Mouse (Mus musculus): ENCODE measurements around the gene Lpcat1. TPM values are rescaled to one million over a fixed set of nuclear protein-coding genes. Genes with fewer than 3 reads are reported as not detected.

The Lpcat1 gene
- polyA plus RNA-seq, 1 experiment from 2014 or later, result 21.8 TPM

- Histone ChIP-seq H3K4me3 (replicated peaks; ENCODE audit: low read depth, low read length) (no peak overlapping the region), H3K27ac (no peak overlapping the region), H3K36me3 (ENCODE audit: insufficient read depth, low read length) (0 out of 2 replicates have a peak, but pooled peaks cover 4% of the 10 kb centered on the region), H3K4me2 (ENCODE audit: low read length) (no peak overlapping the region), H3K9ac (ENCODE audit: low read depth, low read length) (no peak overlapping the region), H3K4me1 (replicated peaks; ENCODE audit: insufficient read depth, low read length) (peaks cover 10% of the 10 kb centered on the region), H3K9me3 (replicated peaks; ENCODE audit: low read length) (no peaks in the 10 kb centered on the region), H3K27me3 (ENCODE audit: insufficient read depth, low read length) (no peaks in the 10 kb centered on the region)
- ATAC-seq (replicated peaks; ENCODE audit: low FRiP score, low read depth) (no peak), DNase-seq (ENCODE audit: low spot score) (no peak)
- WGBS, result 64% methylated on average over 3 of the region's 3 CpGs
- TF ChIP-seq CTCF (IDR thresholded peaks at IDR 0.05; ENCODE audit: low read depth), result peak; percentile 26; the same call in 1 of the 2 replicates
Observed at GRCm38 (mm10) chr13:73472481-73472880, 5.5 kb downstream of the Lpcat1 start.

- TF ChIP-seq CTCF (IDR thresholded peaks at IDR 0.05; ENCODE audit: low read depth), result no peak
Observed at GRCm38 (mm10) chr13:73473746-73474145, 6.7 kb downstream of the Lpcat1 start.

GRCm38 (mm10) chr13:73474163-73474562, 7.2 kb downstream of the Lpcat1 start:
- Histone ChIP-seq H3K4me2 (ENCODE audit: low read length) (no peak overlapping the region), H3K4me3 (replicated peaks; ENCODE audit: low read depth, low read length) (no peak overlapping the region), H3K36me3 (ENCODE audit: insufficient read depth, low read length) (0 out of 2 replicates have a peak, but pooled peaks cover 4% of the 10 kb centered on the region), H3K4me1 (replicated peaks; ENCODE audit: insufficient read depth, low read length) (no peaks in the 10 kb centered on the region; the same call in 1 of the 2 replicates), H3K27ac (no peak overlapping the region), H3K9ac (ENCODE audit: low read depth, low read length) (no peak overlapping the region), H3K27me3 (ENCODE audit: insufficient read depth, low read length) (no peaks in the 10 kb centered on the region), H3K9me3 (replicated peaks; ENCODE audit: low read length) (no peaks in the 10 kb centered on the region)
- ATAC-seq (replicated peaks; ENCODE audit: low FRiP score, low read depth) (no peak), DNase-seq (ENCODE audit: low spot score) (no peak)
- WGBS, result 88% methylated on average over 6 of the region's 6 CpGs
- TF ChIP-seq CTCF (IDR thresholded peaks at IDR 0.05; ENCODE audit: low read depth), result no peak

More at GRCm38 (mm10) chr13:73473746-73474145, 6.7 kb downstream of the Lpcat1 start:
- H3K27ac ChIP-seq, result no peak overlapping the region
- H3K4me3 ChIP-seq (replicated peaks; ENCODE audit: low read depth, low read length), result no peak overlapping the region
- ATAC-seq (replicated peaks; ENCODE audit: low FRiP score, low read depth), result no peak
- no peaks in the 10 kb centered on the region; the same call in 1 of the 2 replicates for H3K4me1 ChIP-seq (replicated peaks; ENCODE audit: insufficient read depth, low read length)
- DNase-seq (ENCODE audit: low spot score), result no peak
- H3K9me3 ChIP-seq (replicated peaks; ENCODE audit: low read length), result no peaks in the 10 kb centered on the region
- H3K36me3 ChIP-seq (ENCODE audit: insufficient read depth, low read length), result 0 out of 2 replicates have a peak, but pooled peaks cover 4% of the 10 kb centered on the region
- H3K27me3 ChIP-seq (ENCODE audit: insufficient read depth, low read length), result no peaks in the 10 kb centered on the region
- no peak overlapping the region for H3K9ac ChIP-seq (ENCODE audit: low read depth, low read length)
- H3K4me2 ChIP-seq (ENCODE audit: low read length), result no peak overlapping the region
- WGBS, result 94% methylated on average over 2 of the region's 2 CpGs

- H3K9ac ChIP-seq (ENCODE audit: low read depth, low read length), result no peak overlapping the region
- no peak for DNase-seq (ENCODE audit: low spot score)
- no peaks in the 10 kb centered on the region for H3K27me3 ChIP-seq (ENCODE audit: insufficient read depth, low read length)
- no peaks in the 10 kb centered on the region; the same call in 1 of the 2 replicates for H3K4me1 ChIP-seq (replicated peaks; ENCODE audit: insufficient read depth, low read length)
- WGBS, result 93% methylated on average over 12 of the region's 12 CpGs
- no peak overlapping the region for H3K4me2 ChIP-seq (ENCODE audit: low read length)
- no peak overlapping the region for H3K27ac ChIP-seq
- no peak for TF ChIP-seq CTCF (IDR thresholded peaks at IDR 0.05; ENCODE audit: low read depth)
- H3K9me3 ChIP-seq (replicated peaks; ENCODE audit: low read length), result no peaks in the 10 kb centered on the region
- H3K4me3 ChIP-seq (replicated peaks; ENCODE audit: low read depth, low read length), result no peak overlapping the region
- 0 out of 2 replicates have a peak, but pooled peaks cover 4% of the 10 kb centered on the region for H3K36me3 ChIP-seq (ENCODE audit: insufficient read depth, low read length)
- ATAC-seq (replicated peaks; ENCODE audit: low FRiP score, low read depth), result no peak
Observed at GRCm38 (mm10) chr13:73475058-73475980, 8.3 kb downstream of the Lpcat1 start.

GRCm38 (mm10) chr13:73476259-73476658, 9.3 kb downstream of the Lpcat1 start:
- TF ChIP-seq CTCF (IDR thresholded peaks at IDR 0.05; ENCODE audit: low read depth), result no peak
- no peak overlapping the region for H3K4me2 ChIP-seq (ENCODE audit: low read length)
- DNase-seq (ENCODE audit: low spot score) (no peak), ATAC-seq (replicated peaks; ENCODE audit: low FRiP score, low read depth) (no peak)
- no peaks in the 10 kb centered on the region; the same call in 1 of the 2 replicates for H3K4me1 ChIP-seq (replicated peaks; ENCODE audit: insufficient read depth, low read length)
- no peaks in the 10 kb centered on the region for H3K27me3 ChIP-seq (ENCODE audit: insufficient read depth, low read length)
- no peak overlapping the region for H3K9ac ChIP-seq (ENCODE audit: low read depth, low read length)
- no peak overlapping the region for H3K4me3 ChIP-seq (replicated peaks; ENCODE audit: low read depth, low read length)
- no peak overlapping the region for H3K27ac ChIP-seq
- 0 out of 2 replicates have a peak, but pooled peaks cover 4% of the 10 kb centered on the region for H3K36me3 ChIP-seq (ENCODE audit: insufficient read depth, low read length)
- 82% methylated on average over 5 of the region's 5 CpGs for WGBS
- H3K9me3 ChIP-seq (replicated peaks; ENCODE audit: low read length), result no peaks in the 10 kb centered on the region

- Histone ChIP-seq H3K27ac (no peak overlapping the region), H3K4me1 (replicated peaks; ENCODE audit: insufficient read depth, low read length) (no peaks in the 10 kb centered on the region; the same call in 1 of the 2 replicates), H3K27me3 (ENCODE audit: insufficient read depth, low read length) (no peaks in the 10 kb centered on the region), H3K4me3 (replicated peaks; ENCODE audit: low read depth, low read length) (no peak overlapping the region), H3K9ac (ENCODE audit: low read depth, low read length) (no peak overlapping the region), H3K9me3 (replicated peaks; ENCODE audit: low read length) (no peaks in the 10 kb centered on the region), H3K36me3 (ENCODE audit: insufficient read depth, low read length) (0 out of 2 replicates have a peak, but pooled peaks cover 4% of the 10 kb centered on the region), H3K4me2 (ENCODE audit: low read length) (no peak overlapping the region)
- no peak for TF ChIP-seq CTCF (IDR thresholded peaks at IDR 0.05; ENCODE audit: low read depth)
- ATAC-seq (replicated peaks; ENCODE audit: low FRiP score, low read depth) (no peak), DNase-seq (ENCODE audit: low spot score) (no peak)
- WGBS, result 85% methylated on average over 8 of the region's 8 CpGs
Observed at GRCm38 (mm10) chr13:73476796-73477195, 9.8 kb downstream of the Lpcat1 start.
